Mouse (Mus musculus) cortical plate, adult 2 months (tissue): ENCODE measurements around the gene Mtif2.

Experiments
- CTCF ChIP-seq: fragments of 200-500 bp; IDR thresholded peaks from 2 replicates; pipeline ENCODE4 v1.5.1; 2011; ENCODE audit warnings: mild to moderate bottlenecking, control low read depth, low read length; ENCODE audit not compliant: insufficient read depth; ENCODE audit errors: extremely low read depth
- POLR2A ChIP-seq: fragments of 200-500 bp; IDR thresholded peaks from 2 replicates; pipeline ENCODE4 v1.6.1; 2011; ENCODE audit warnings: mild to moderate bottlenecking, low read length, control low read depth; ENCODE audit not compliant: insufficient read depth; ENCODE audit errors: extremely low read depth

- no peak for TF ChIP-seq CTCF
- TF ChIP-seq POLR2A = no peak
Observed at GRCm38 (mm10) chr11:29560452-29560851, 34.2 kb downstream of the Mtif2 start.
